Mouse (Mus musculus): ENCODE results near the gene Gm4894.
A peak's percentile ranks its signal among the peaks of the same experiment; 100 is the strongest.

The Gm4894 gene

DNA sequence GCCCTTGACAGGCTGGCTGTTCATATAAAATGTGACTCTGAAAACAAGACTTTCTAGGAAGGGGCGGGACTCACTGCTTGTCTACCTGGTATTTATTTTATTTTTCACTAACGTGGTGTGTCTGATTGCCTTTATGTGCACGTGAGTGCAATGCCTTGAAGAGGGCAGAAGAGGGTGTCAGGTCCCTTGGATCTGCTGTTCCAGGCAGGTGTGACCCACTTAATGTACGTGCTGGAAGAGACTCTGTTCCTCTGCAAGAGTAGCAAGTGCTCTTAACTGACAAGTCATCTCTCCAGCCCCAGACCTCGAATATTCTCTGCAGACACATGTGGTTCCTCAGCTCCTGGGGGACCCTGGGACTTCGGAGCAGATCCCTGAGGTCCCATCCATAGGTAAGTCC, at the start of gene Gm4894:
Gm4894 (plus strand) TSS at position 301 of the 400 bp plus-strand sequence.
- DNase-seq (ENCODE audit: low read depth), result no peak

DNA sequence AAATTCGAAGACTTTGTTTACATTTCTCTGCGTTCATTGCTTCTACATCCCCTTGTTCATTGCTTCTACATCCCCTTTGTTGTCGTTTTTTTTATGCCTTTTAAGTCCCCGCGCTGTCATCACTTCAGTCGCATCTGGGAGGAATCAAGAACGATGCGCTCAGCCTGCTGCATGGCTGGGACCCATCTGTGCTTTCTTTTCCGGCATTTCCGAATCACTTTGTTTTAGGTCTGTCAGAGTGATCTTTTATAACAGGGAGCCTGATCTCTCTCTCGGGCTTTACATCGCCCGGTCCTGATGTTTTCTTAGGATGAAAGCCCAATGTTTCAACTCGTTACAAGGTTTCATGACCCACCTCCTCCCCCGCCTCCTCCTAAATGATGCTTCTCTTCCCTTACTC, 44.0 kb upstream of the Gm4894 start:
- no peak for DNase-seq (ENCODE audit: low read depth)

- DNase-seq (ENCODE audit: low read depth), result no peak
These were observed 38.8 kb upstream of the Gm4894 start for GRCm38 (mm10) chr9:49211493-49211892.

DNA sequence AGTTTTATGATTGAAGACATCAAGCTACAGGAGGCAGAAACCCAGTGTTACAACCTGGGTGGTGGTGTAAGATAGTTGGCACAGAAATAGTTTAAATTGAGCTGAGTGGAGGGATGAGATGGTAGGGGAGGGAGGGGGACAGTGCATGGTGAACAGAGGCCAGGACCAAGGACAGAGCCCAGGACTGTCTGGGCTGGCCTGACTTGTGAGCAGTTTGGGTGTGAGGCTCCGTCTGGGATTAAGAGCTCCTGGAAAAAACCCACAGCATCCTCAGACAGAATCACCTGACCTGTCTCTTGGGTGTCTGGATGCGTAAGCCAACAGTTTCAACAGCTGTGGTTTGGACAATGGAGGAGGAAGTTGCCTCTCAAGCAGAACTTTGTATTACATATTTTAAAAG, 35.6 kb upstream of the Gm4894 start:
- DNase-seq (ENCODE audit: low read depth), result no peak

GRCm38 (mm10) chr9:49217626-49218607, 32.4 kb upstream of the Gm4894 start:
- DNase-seq (ENCODE audit: low read depth), result no peak

DNA sequence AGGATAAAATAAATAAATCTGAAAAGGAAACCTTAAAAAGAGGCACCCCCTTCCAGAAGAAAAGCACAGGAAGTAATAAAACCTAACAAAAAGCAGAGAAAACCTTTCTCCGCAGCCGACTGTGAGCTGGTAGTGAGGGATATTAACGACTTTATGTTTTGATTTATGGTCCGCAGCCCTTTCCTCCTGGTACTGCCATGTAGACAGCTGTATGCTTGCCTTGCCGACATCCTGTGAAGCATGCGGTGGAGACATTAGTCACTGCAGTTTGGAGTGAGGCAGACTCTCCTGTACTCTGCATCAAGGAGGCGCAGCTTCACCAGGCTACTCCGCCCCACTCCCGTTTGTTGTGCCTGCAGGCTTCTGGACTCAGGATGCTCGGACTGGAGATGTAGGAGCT, 25.8 kb upstream of the Gm4894 start:
- DNase-seq (ENCODE audit: low read depth), result no peak

- DNase-seq (ENCODE audit: low read depth), result no peak
These were observed 22.9 kb upstream of the Gm4894 start for GRCm38 (mm10) chr9:49227442-49227841.

GRCm38 (mm10) chr9:49229054-49229453, 21.3 kb upstream of the Gm4894 start:
- DNase-seq (ENCODE audit: low read depth), result no peak

DNA sequence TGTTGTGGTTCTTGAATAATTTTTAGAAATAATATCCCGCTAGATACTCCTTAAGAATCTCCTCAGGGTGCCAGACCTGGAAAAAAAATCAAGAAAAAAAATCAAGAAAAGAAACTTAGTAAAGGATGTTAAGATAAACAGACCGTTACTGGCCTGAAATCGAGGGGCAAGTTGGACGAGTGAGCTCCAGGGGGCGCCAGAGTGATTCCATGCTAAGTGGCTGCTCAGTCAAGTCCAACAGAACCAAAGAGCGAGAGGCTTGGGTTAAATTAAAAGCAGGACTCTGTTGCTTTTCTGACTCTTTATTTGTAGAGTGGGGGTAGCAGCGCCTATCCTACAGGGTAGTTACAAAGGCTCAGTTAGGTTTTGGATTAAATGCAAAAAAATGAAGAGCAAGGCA, 3.5 kb upstream of the Gm4894 start:
- DNase-seq (ENCODE audit: low read depth), result peak; percentile 23

DNA sequence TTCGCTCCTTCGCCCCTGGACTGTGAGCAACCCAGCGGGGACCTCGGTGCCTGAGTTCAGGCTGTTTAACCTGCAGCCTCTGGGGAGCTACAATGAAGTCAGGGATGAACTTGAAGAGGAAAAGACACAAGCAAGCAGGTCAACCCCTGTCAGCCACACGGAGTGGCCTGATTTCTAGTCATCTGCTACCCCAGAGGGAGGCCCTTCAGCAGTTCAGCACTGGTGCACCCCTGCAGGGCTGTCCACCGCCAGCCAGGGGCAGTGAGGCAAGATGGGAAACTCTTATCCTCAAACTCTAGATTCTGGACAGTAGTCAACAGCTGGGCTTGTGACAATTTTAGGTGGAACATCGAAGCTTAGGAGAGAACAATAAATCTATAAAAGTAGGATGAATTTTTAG, 18.6 kb downstream of the Gm4894 start:
- no peak for DNase-seq (ENCODE audit: low read depth)

GRCm38 (mm10) chr9:49273566-49273965, 23.2 kb downstream of the Gm4894 start:
- DNase-seq (ENCODE audit: low read depth), result no peak

- no peak for DNase-seq (ENCODE audit: low read depth)
These were observed 25.6 kb downstream of the Gm4894 start for GRCm38 (mm10) chr9:49275976-49276375.

DNA sequence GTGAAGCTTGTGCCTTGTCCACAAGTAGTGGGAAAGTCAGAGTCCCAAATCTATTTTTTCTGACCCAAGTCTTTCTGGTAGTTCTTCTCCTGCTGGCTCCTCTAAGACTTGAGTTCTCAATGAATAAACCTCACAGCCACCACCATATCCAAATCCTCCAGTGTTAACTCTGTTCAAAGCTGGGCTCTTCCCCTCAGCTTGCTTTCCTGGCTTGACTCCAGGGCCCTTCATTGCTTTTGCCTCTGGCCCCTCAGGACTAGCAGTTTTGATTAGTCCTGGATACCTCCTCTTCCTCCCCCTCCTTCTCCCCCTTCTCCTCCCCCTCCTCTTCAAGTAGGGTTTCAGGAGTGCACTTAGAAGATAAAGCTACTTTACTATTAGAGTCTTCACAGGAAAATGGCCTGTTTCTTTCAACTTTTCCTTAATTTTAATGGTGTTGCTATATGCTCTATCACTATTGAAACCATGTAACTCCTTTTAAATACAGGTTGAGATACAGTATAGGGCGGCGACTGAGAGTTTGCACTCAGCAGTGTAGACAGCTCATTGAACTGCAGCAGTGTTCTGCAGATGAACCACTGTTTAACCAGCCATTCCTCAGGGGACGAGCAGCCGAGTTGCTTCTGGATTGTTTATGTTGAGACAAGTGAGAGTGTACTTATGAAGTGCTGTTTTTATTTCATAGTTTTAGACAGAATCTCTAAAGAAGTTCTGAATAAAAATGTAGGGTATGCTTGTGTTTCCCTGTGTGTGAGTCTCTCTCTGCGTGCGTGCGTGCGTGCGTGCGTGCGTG, 26.4 kb downstream of the Gm4894 start:
- DNase-seq (ENCODE audit: low read depth), result no peak

GRCm38 (mm10) chr9:49295101-49295500, 44.8 kb downstream of the Gm4894 start:
- DNase-seq (ENCODE audit: low read depth), result no peak

- no peak for DNase-seq (ENCODE audit: low read depth)
These were observed 57.2 kb downstream of the Gm4894 start for GRCm38 (mm10) chr9:49307576-49307975.

DNA sequence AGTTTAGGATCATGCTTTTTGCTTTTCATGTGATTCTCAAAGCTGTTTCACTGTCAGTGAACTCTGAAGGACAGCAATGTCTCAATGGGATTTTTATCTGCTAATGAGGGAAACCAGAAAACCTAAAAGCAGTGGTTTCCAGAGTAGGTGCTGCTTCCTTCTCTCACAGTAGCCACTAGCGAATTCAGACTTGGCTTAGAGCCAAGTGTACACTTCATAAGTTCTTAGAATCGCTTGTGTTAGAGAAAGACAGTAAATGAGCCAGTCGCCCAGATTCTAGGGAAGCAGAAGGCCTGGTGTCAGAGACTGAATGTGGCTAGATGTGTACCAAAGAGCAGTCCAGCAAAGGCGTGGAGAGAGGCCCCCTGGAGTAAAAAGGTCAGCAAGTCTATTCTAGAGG, 60.5 kb downstream of the Gm4894 start:
- no peak for DNase-seq (ENCODE audit: low read depth)

DNA sequence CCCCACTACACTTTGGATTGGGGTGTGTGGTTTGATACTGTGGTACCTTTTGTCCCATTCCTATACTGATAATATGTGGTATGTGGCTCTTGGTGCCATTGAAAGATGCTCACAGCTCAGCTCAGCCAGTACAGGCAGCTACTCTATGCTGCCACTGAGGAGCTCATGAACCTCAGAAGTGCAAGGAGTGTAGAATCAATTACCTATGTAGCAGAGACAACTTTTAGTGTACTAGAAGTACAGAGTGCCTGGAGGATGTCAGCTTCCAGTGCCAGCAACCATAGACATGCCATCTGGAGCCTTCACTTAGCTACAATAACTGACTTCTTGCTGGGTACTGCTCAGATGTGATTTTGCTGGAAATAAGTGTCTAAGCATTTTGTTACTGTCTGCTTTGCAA, 68.3 kb downstream of the Gm4894 start:
- no peak for DNase-seq (ENCODE audit: low read depth)
